Mouse (Mus musculus): ENCODE data around the gene AL732309.1.

Gene AL732309.1

GRCm38 (mm10) chr2:25246183-25247072 lies at the start of gene AL732309.1:
TSS of gene AL732309.1 (minus strand) at chr2:25246863.
- DNase-seq (ENCODE audit: low read depth, low spot score): no peak

- DNase-seq (ENCODE audit: low read depth, low spot score): no peak
Observed at GRCm38 (mm10) chr2:25293706-25294105, 47.0 kb upstream of the AL732309.1 start.

GRCm38 (mm10) chr2:25292856-25293255 lies 46.2 kb upstream of the AL732309.1 start:
- peak; percentile 52 for DNase-seq (ENCODE audit: low read depth, low spot score)

GRCm38 (mm10) chr2:25292054-25292544 lies 45.4 kb upstream of the AL732309.1 start:
- no peak for DNase-seq (ENCODE audit: low read depth, low spot score)

- no peak for DNase-seq (ENCODE audit: low read depth, low spot score)
Observed at GRCm38 (mm10) chr2:25291184-25292053, 44.8 kb upstream of the AL732309.1 start.

GRCm38 (mm10) chr2:25290816-25291130 lies 44.1 kb upstream of the AL732309.1 start:
- DNase-seq (ENCODE audit: low read depth, low spot score): no peak

GRCm38 (mm10) chr2:25290101-25290815 lies 43.6 kb upstream of the AL732309.1 start:
- no peak for DNase-seq (ENCODE audit: low read depth, low spot score)

- no peak for DNase-seq (ENCODE audit: low read depth, low spot score)
Observed at GRCm38 (mm10) chr2:25289651-25290050, 43.0 kb upstream of the AL732309.1 start, which contains the start of gene Lrrc26. TSS of gene Lrrc26 (plus strand) at chr2:25289915.

GRCm38 (mm10) chr2:25288734-25289345 lies 42.2 kb upstream of the AL732309.1 start:
- DNase-seq (ENCODE audit: low read depth, low spot score): no peak

- no peak for DNase-seq (ENCODE audit: low read depth, low spot score)
Observed at GRCm38 (mm10) chr2:25287927-25288649, 41.4 kb upstream of the AL732309.1 start, which contains the start of gene Tmem210. TSS of gene Tmem210 (plus strand) at chr2:25288145.

- DNase-seq (ENCODE audit: low read depth, low spot score): no peak
Observed at GRCm38 (mm10) chr2:25286837-25287636, 40.4 kb upstream of the AL732309.1 start.

- no peak for DNase-seq (ENCODE audit: low read depth, low spot score)
Observed at GRCm38 (mm10) chr2:25286314-25286713, 39.7 kb upstream of the AL732309.1 start.

- no peak for DNase-seq (ENCODE audit: low read depth, low spot score)
Observed at GRCm38 (mm10) chr2:25285551-25285950, 38.9 kb upstream of the AL732309.1 start.

GRCm38 (mm10) chr2:25278928-25279882 lies 32.5 kb upstream of the AL732309.1 start:
- peak; percentile 65 for DNase-seq (ENCODE audit: low read depth, low spot score)

- no peak for DNase-seq (ENCODE audit: low read depth, low spot score)
Observed at GRCm38 (mm10) chr2:25273010-25273409, 26.3 kb upstream of the AL732309.1 start.

- DNase-seq (ENCODE audit: low read depth, low spot score): no peak
Observed at GRCm38 (mm10) chr2:25272515-25272914, 25.9 kb upstream of the AL732309.1 start.

GRCm38 (mm10) chr2:25271827-25272511 lies 25.3 kb upstream of the AL732309.1 start, which contains the start of the genes Ssna1 and Anapc2:
TSS of gene Ssna1 (minus strand) at chr2:25272438.
TSS of gene Anapc2 (plus strand) at chr2:25272478.
- peak; percentile 91 for DNase-seq (ENCODE audit: low read depth, low spot score)

Data from WW6 (cell line).